Mouse (Mus musculus) retina, postnatal 1 day (tissue): Measurements from ENCODE around the gene Ppp1r3d.

Experiments used
- DNase-seq: peaks from one replicate; pipeline ENCODE4 v3.0.0-alpha.2; 2012

Gene Ppp1r3d

GRCm38 (mm10) chr2:178413481-178414260, 601 bp downstream of the Ppp1r3d start:
- peak; percentile 48 for DNase-seq

GRCm38 (mm10) chr2:178413081-178413480, 1.2 kb downstream of the Ppp1r3d start:
- peak; percentile 66 for DNase-seq

GRCm38 (mm10) chr2:178412598-178412997, 1.7 kb downstream of the Ppp1r3d start:
- DNase-seq, result peak; percentile 39

- no peak for DNase-seq
Observed at GRCm38 (mm10) chr2:178410286-178410685, 4.0 kb downstream of the Ppp1r3d start.

GRCm38 (mm10) chr2:178409024-178409423, 5.2 kb downstream of the Ppp1r3d start:
- no peak for DNase-seq

GRCm38 (mm10) chr2:178407053-178407815, 7.0 kb downstream of the Ppp1r3d start, which contains the start of gene Sycp2:
TSS of gene Sycp2 (minus strand) at chr2:178407685.
- no peak for DNase-seq
